Mouse (Mus musculus): ENCODE results near the gene Cmtm7.
A peak's percentile ranks its signal among the peaks of the same experiment; 100 is the strongest.
"Not testable (repeated sequence)": the region's sequence is repeated elsewhere in the genome, so short reads cannot be mapped to it uniquely, and the experiment has no call there.

Cmtm7 gene

GRCm38 (mm10) chr9:114759886-114760285 lies 21.8 kb downstream of the Cmtm7 start:
- DNase-seq = no peak

GRCm38 (mm10) chr9:114758801-114759200 lies 22.9 kb downstream of the Cmtm7 start:
- no peak for DNase-seq

GRCm38 (mm10) chr9:114758272-114758671 lies 23.4 kb downstream of the Cmtm7 start:
- DNase-seq = no peak

GRCm38 (mm10) chr9:114752863-114753484 lies 28.7 kb downstream of the Cmtm7 start:
- peak; percentile 92 for DNase-seq

- no peak for DNase-seq
Observed at GRCm38 (mm10) chr9:114752311-114752710, 29.3 kb downstream of the Cmtm7 start.

GRCm38 (mm10) chr9:114751582-114751981 lies 30.1 kb downstream of the Cmtm7 start:
- DNase-seq = no peak

GRCm38 (mm10) chr9:114747466-114747865 lies 34.2 kb downstream of the Cmtm7 start:
- no peak for DNase-seq

GRCm38 (mm10) chr9:114747012-114747411 lies 34.6 kb downstream of the Cmtm7 start:
- DNase-seq = no peak

GRCm38 (mm10) chr9:114745654-114746053 lies 36.0 kb downstream of the Cmtm7 start:
- DNase-seq = no peak

GRCm38 (mm10) chr9:114745163-114745562 lies 36.5 kb downstream of the Cmtm7 start:
- DNase-seq = no peak

- no peak for DNase-seq
Observed at GRCm38 (mm10) chr9:114742731-114743130, 38.9 kb downstream of the Cmtm7 start.

- DNase-seq = no peak
Observed at GRCm38 (mm10) chr9:114740336-114740735, 41.3 kb downstream of the Cmtm7 start.

- peak; percentile 54 for DNase-seq
Observed at GRCm38 (mm10) chr9:114736442-114736841, 45.2 kb downstream of the Cmtm7 start.

- no peak for DNase-seq
Observed at GRCm38 (mm10) chr9:114733238-114733637, 48.4 kb downstream of the Cmtm7 start.

- DNase-seq = no peak
Observed at GRCm38 (mm10) chr9:114731871-114732682, 49.6 kb downstream of the Cmtm7 start.

GRCm38 (mm10) chr9:114731011-114731755 lies 50.5 kb downstream of the Cmtm7 start, which contains the start of gene Cmtm6:
Gene Cmtm6 (plus strand): TSS chr9:114731116.
- peak; percentile 99 for DNase-seq

- no peak for DNase-seq
Observed at GRCm38 (mm10) chr9:114729911-114730805, 51.5 kb downstream of the Cmtm7 start.

GRCm38 (mm10) chr9:114728432-114728831 lies 53.2 kb downstream of the Cmtm7 start:
- DNase-seq = not testable (repeated sequence)

- peak; percentile 71 for DNase-seq
Observed at GRCm38 (mm10) chr9:114727315-114727714, 54.3 kb downstream of the Cmtm7 start.

- peak; percentile 94 for DNase-seq
Observed at GRCm38 (mm10) chr9:114716677-114717331, 64.9 kb downstream of the Cmtm7 start.

GRCm38 (mm10) chr9:114713481-114713880 lies 68.2 kb downstream of the Cmtm7 start:
- peak; percentile 93 for DNase-seq

GRCm38 (mm10) chr9:114710345-114710744 lies 71.3 kb downstream of the Cmtm7 start:
- DNase-seq = peak; percentile 62

All from kidney, adult 9 months (tissue).